Mouse (Mus musculus) stomach, postnatal 0 days (tissue): ENCODE results near the gene Inha. TPM values are rescaled to one million over a fixed set of nuclear protein-coding genes. Genes with fewer than 3 reads are reported as not detected.

Experiments
- ATAC-seq: fragments of 200-750 bp; cut with Nextera tagmentation; 2 replicates; pipeline ENCODE4 v1.8.0; 2017; ENCODE audit not compliant: low FRiP score, low TSS enrichment
- DNase-seq: peaks from one replicate; pipeline ENCODE4 v3.0.0-alpha.2; 2016; ENCODE audit warnings: low spot score
- H3K27ac ChIP-seq: fragments of 300-500 bp; sonication (generic); replicated peaks from 2 replicates; pipeline ENCODE4 v1.5.1; 2014; ENCODE audit warnings: mild to moderate bottlenecking, control low read depth
- H3K27me3 ChIP-seq: fragments of 300-500 bp; sonication (generic); 2 replicates; pipeline ENCODE4 v1.6.1; 2014; ENCODE audit warnings: low read length; ENCODE audit not compliant: control insufficient read depth, insufficient read depth
- H3K36me3 ChIP-seq: fragments of 300-500 bp; sonication (generic); 2 replicates; pipeline ENCODE4 v1.6.1; 2014; ENCODE audit warnings: low read length, mixed read lengths; ENCODE audit not compliant: control insufficient read depth, insufficient read depth
- H3K4me1 ChIP-seq: fragments of 300-500 bp; sonication (generic); replicated peaks from 2 replicates; pipeline ENCODE4 v1.6.1; 2014; ENCODE audit warnings: antibody characterized with exemption; ENCODE audit not compliant: control insufficient read depth, insufficient read depth
- H3K4me2 ChIP-seq: fragments of 300-500 bp; sonication (generic); replicated peaks from 2 replicates; pipeline ENCODE4 v1.6.1; 2014; ENCODE audit warnings: low read depth, mild to moderate bottlenecking, control low read depth, moderate library complexity
- H3K4me3 ChIP-seq: fragments of 300-500 bp; sonication (generic); 2 replicates; pipeline ENCODE4 v1.5.1; 2014; ENCODE audit warnings: low read depth, low read length, control low read depth
- H3K9ac ChIP-seq: fragments of 300-500 bp; sonication (generic); 2 replicates; pipeline ENCODE4 v1.6.1; 2014; ENCODE audit warnings: mild to moderate bottlenecking, low read length, control low read depth, mixed read lengths
- H3K9me3 ChIP-seq: fragments of 300-500 bp; sonication (generic); 2 replicates; pipeline ENCODE4 v1.6.1; 2016; ENCODE audit warnings: low read length; ENCODE audit not compliant: control insufficient read depth
- CTCF ChIP-seq: IDR thresholded peaks from 2 replicates; pipeline ENCODE4 v1.5.1; 2016; ENCODE audit warnings: antibody characterized with exemption, low read depth, mild to moderate bottlenecking, moderate library complexity
- EP300 ChIP-seq: optimal IDR thresholded peaks from 2 replicates; pipeline ENCODE3; 2016; ENCODE audit warnings: antibody characterized with exemption
- WGBS: fragments of 180-500 bp; shearing (Covaris S2); extraction: QIAGEN DNeasy Blood & Tissue Kit; methylation state at CpG from one replicate; pipeline ENCODE4 v1.1.7; 2014; 5-methylcytosine and 5-hydroxymethylcytosine counted together
- polyA plus RNA-seq: library from polyadenylated mRNA; unstranded; fragments of >200 nt; fragmentation: Nextera tagmentation; extraction: Ambion mirVana; gene quantifications from 2 replicates; pipeline ENCODE4 v1.2.1, GENCODE M21; 2015

The Inha gene
- polyA plus RNA-seq, 1 experiment from 2014 or later = 4.7 TPM

- no peaks in the 10 kb centered on the region for H3K9me3 ChIP-seq
- TF ChIP-seq EP300 (no peak), CTCF (no peak)
- H3K4me1 ChIP-seq = no peaks in the 10 kb centered on the region; the same call in 1 of the 2 replicates
- no peaks in the 10 kb centered on the region for H3K27me3 ChIP-seq
- H3K4me2 ChIP-seq = no peak overlapping the region
- H3K36me3 ChIP-seq = no peaks in the 10 kb centered on the region
- ATAC-seq (no peak), DNase-seq (no peak)
- H3K9ac ChIP-seq = 0 out of 2 replicates have a peak overlapping the region, but pooled peaks have one; percentile 13
- no peak overlapping the region for H3K4me3 ChIP-seq
- H3K27ac ChIP-seq = no peak overlapping the region
- 61% methylated on average over 20 of the region's 20 CpGs for WGBS
These were observed 2.7 kb downstream of the Inha start for GRCm38 (mm10) chr1:75509586-75509985.

DNA sequence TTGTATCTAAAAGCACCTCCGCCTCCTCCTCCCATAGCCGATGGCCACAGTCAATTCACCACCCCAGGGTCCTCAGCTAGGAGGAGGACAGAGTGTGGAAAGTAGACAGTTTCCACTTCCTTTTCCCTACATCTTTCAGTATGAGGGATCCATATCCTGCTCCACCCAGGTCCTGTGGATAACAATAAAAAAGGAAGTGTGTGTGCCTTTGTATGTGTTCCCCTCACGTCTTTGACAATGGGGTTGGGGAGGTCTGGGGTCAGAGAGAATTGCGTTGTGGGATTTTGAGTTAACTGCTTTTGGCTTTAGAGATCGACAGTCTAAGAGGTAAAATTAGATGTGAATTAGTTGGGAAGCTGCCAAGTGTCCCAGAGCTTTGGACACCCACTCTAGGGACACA, 3.3 kb downstream of the Inha start:
- no peaks in the 10 kb centered on the region for H3K27me3 ChIP-seq
- H3K4me3 ChIP-seq = no peak overlapping the region
- 74% methylated on average over 5 of the region's 5 CpGs for WGBS
- no peak overlapping the region for H3K27ac ChIP-seq
- ATAC-seq (no peak), DNase-seq (no peak)
- TF ChIP-seq CTCF (no peak), EP300 (no peak)
- H3K36me3 ChIP-seq = no peaks in the 10 kb centered on the region
- no peaks in the 10 kb centered on the region for H3K9me3 ChIP-seq
- no peak overlapping the region for H3K9ac ChIP-seq
- H3K4me2 ChIP-seq = no peak overlapping the region
- no peaks in the 10 kb centered on the region; the same call in 1 of the 2 replicates for H3K4me1 ChIP-seq

- Histone ChIP-seq H3K9me3 (no peaks in the 10 kb centered on the region), H3K27me3 (no peaks in the 10 kb centered on the region), H3K27ac (0 out of 2 replicates have a peak overlapping the region, but pooled peaks have one; percentile 30), H3K9ac (no peak overlapping the region; the same call in 1 of the 2 replicates), H3K4me2 (no peak overlapping the region), H3K4me1 (no peaks in the 10 kb centered on the region; the same call in 1 of the 2 replicates), H3K4me3 (no peak overlapping the region), H3K36me3 (no peaks in the 10 kb centered on the region)
- ATAC-seq = peak; percentile 46
- peak; percentile 61 for DNase-seq
- WGBS = 49% methylated on average over 4 of the region's 4 CpGs
- TF ChIP-seq EP300 = no peak
- no peak for TF ChIP-seq CTCF
These were observed 4.7 kb downstream of the Inha start for GRCm38 (mm10) chr1:75511437-75512210.

- 90% methylated on average over 3 of the region's 3 CpGs for WGBS
- no peaks in the 10 kb centered on the region for H3K9me3 ChIP-seq
- H3K9ac ChIP-seq = no peak overlapping the region
- no peak overlapping the region for H3K27ac ChIP-seq
- no peak overlapping the region for H3K4me2 ChIP-seq
- no peaks in the 10 kb centered on the region for H3K36me3 ChIP-seq
- no peaks in the 10 kb centered on the region for H3K27me3 ChIP-seq
- no peak for ATAC-seq
- H3K4me3 ChIP-seq = no peak overlapping the region
- TF ChIP-seq CTCF (no peak), EP300 (no peak)
- no peaks in the 10 kb centered on the region; the same call in 1 of the 2 replicates for H3K4me1 ChIP-seq
- DNase-seq = no peak
These were observed 5.7 kb downstream of the Inha start for GRCm38 (mm10) chr1:75512550-75512949.

DNA sequence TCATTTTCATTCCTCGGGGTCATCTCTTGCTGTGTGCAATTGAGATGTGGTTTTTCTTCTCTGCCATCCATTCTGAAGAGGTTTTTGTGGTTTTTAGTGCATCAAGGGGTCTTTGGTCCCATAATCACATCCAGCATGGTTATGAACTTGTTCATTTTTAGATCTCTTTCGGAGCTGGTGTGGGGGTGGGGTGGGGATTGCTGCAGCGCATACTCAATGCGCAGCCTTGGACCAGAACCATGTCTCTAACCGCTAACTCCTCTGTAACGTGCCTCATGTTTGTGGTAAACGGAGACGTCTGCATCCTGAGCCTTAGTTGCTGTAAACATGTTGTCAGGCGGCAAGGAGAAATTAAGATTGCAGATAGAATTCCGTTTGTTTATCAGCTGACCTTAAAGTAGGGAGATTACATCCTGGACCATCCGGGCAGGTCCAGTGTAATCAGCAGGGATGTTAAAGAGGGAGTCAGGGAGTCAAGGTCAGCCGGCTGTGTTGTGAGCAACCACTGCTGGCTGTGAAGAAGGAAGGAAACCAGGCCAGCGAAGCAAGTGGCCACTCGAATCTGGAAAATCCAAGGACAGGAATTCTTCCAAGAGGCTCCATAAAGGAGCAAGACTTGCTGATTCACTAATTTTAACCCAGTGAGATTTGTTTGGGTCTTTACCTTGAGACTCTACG, 10.0 kb downstream of the Inha start:
- DNase-seq (no peak), ATAC-seq (no peak)
- Histone ChIP-seq H3K36me3 (no peaks in the 10 kb centered on the region), H3K9me3 (no peaks in the 10 kb centered on the region), H3K4me2 (no peak overlapping the region), H3K27ac (no peak overlapping the region), H3K27me3 (no peaks in the 10 kb centered on the region), H3K4me1 (0 out of 2 replicates have a peak, but pooled peaks cover 6% of the 10 kb centered on the region), H3K4me3 (no peak overlapping the region), H3K9ac (no peak overlapping the region)
- WGBS = 65% methylated on average over 15 of the region's 15 CpGs
- TF ChIP-seq CTCF = no peak
- TF ChIP-seq EP300 = no peak

DNA sequence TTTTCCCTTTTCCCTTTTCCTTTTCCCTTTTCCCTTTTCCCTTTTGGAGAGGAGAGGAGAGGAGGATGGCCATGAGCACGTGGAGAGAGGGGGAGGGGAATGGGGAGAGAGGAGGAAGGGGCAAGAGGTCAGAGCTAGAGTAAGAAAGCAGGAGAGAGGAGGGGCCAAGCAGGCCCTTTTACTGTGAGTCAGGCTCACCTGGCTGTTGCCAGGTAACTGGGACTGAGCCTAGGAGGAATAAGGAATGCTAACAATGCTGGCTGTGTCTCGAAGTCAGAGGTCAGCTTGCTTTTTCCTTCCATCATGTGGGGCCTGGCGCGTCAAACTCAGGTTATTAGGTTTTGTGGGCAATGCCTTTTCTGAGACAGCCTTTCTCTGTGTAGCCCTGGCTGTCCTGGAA, 11.1 kb downstream of the Inha start:
- peak; percentile 59 for DNase-seq
- Histone ChIP-seq H3K4me3 (no peak overlapping the region), H3K27me3 (no peaks in the 10 kb centered on the region), H3K9ac (no peak overlapping the region), H3K27ac (no peak overlapping the region), H3K9me3 (no peaks in the 10 kb centered on the region), H3K36me3 (no peaks in the 10 kb centered on the region), H3K4me2 (no peak overlapping the region), H3K4me1 (peaks cover 6% of the 10 kb centered on the region; the same call in 1 of the 2 replicates)
- 43% methylated on average over 3 of the region's 4 CpGs for WGBS
- ATAC-seq = peak; percentile 42; the same call in 1 of the 2 replicates
- TF ChIP-seq EP300 = no peak
- TF ChIP-seq CTCF = no peak
